Mouse (Mus musculus): Measurements from ENCODE around the gene Cpeb3. TPM values are rescaled to one million over a fixed set of nuclear protein-coding genes. Genes with fewer than 3 reads are reported as not detected.

Gene Cpeb3
- polyA plus RNA-seq, 1 experiment: 86.5 TPM

DNA sequence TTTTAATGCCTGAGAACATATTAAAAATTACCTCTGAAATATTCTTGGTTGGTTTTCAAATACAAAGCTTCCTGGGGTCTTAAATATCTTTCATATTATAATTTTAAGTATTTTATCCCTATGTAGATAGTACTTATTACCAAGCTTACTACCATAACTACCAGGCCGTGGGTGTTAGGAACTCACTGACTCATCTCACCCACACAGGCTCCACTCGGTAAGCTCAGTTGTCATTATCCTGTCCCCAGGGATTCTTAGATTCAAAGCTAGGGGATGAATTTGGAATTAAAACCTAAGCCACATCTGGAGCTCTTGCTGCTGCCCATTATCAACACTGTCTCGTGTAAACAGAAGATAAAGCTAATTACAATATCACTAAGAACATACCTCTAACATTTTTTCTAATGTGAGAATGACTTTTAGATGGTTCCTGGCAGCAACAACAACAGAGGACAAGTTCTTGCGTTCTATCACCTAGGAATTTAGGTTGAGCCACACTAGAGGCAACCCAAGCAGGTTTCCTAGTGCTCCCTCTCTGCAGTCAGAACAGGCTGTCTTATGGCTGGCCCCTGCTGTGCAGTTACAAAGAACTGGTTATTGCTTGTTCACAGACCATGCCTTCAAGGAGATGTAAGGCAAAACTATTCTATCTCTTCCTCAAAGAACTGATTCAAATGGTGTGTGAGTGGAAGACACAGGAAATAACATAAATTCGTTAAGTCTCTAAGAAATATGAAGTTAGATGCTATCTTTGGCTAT is 135.4 kb downstream of the Cpeb3 start:
- Histone ChIP-seq H3K27me3 (ENCODE audit: control insufficient read depth, insufficient read depth, low read length) (no peaks in the 10 kb centered on the region), H3K27ac (ENCODE audit: control insufficient read depth, insufficient read depth, low read depth, low read length) (no peak overlapping the region), H3K4me1 (ENCODE audit: control insufficient read depth, insufficient read depth, low read length) (peaks cover 1% of the 10 kb centered on the region), H3K4me3 (ENCODE audit: control insufficient read depth, low read depth, low read length) (no peak overlapping the region), H3K36me3 (ENCODE audit: control insufficient read depth, insufficient read depth, low read length) (no peaks in the 10 kb centered on the region)
- TF ChIP-seq POLR2A (IDR thresholded peaks at IDR 0.05; ENCODE audit: control insufficient read depth, low read depth, low read length) (no peak), CTCF (IDR thresholded peaks at IDR 0.05; ENCODE audit: control insufficient read depth, insufficient read depth, insufficient replicate concordance, low read depth, low read length) (no peak)

GRCm38 (mm10) chr19:37069243-37069642 is 139.2 kb downstream of the Cpeb3 start:
- Histone ChIP-seq H3K27ac (ENCODE audit: control insufficient read depth, insufficient read depth, low read depth, low read length) (no peak overlapping the region), H3K4me3 (ENCODE audit: control insufficient read depth, low read depth, low read length) (no peak overlapping the region), H3K4me1 (ENCODE audit: control insufficient read depth, insufficient read depth, low read length) (no peaks in the 10 kb centered on the region), H3K27me3 (ENCODE audit: control insufficient read depth, insufficient read depth, low read length) (no peaks in the 10 kb centered on the region), H3K36me3 (ENCODE audit: control insufficient read depth, insufficient read depth, low read length) (no peaks in the 10 kb centered on the region)
- TF ChIP-seq POLR2A (IDR thresholded peaks at IDR 0.05; ENCODE audit: control insufficient read depth, low read depth, low read length): no peak
- TF ChIP-seq CTCF (IDR thresholded peaks at IDR 0.05; ENCODE audit: control insufficient read depth, insufficient read depth, insufficient replicate concordance, low read depth, low read length): no peak

- Histone ChIP-seq H3K36me3 (ENCODE audit: control insufficient read depth, insufficient read depth, low read length) (no peaks in the 10 kb centered on the region), H3K4me1 (ENCODE audit: control insufficient read depth, insufficient read depth, low read length) (no peaks in the 10 kb centered on the region), H3K27ac (ENCODE audit: control insufficient read depth, insufficient read depth, low read depth, low read length) (no peak overlapping the region), H3K27me3 (ENCODE audit: control insufficient read depth, insufficient read depth, low read length) (no peaks in the 10 kb centered on the region), H3K4me3 (ENCODE audit: control insufficient read depth, low read depth, low read length) (no peak overlapping the region)
- TF ChIP-seq CTCF (IDR thresholded peaks at IDR 0.05; ENCODE audit: control insufficient read depth, insufficient read depth, insufficient replicate concordance, low read depth, low read length) (no peak), POLR2A (IDR thresholded peaks at IDR 0.05; ENCODE audit: control insufficient read depth, low read depth, low read length) (no peak)
Observed at GRCm38 (mm10) chr19:37060078-37060477, 148.3 kb downstream of the Cpeb3 start.

DNA sequence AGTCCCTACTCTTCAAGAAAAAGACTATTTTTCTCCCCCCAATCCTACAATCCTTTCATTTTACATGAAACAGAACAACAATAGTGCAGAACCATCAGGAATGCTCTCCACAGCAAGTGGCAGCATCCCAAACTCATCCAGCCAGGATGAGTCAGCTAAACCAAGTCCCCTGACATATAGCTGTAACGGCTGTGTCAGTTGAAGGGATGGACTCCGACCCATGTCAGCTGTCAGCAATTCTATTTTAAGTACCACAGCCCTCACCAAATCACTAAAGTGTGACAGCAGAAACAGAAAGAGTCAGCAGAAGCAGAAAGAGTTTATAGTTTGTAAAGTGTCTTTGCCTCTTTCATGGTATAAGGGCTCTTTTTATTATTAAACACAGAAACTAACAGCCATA is 148.8 kb downstream of the Cpeb3 start:
- H3K27me3 ChIP-seq (ENCODE audit: control insufficient read depth, insufficient read depth, low read length): no peaks in the 10 kb centered on the region
- TF ChIP-seq CTCF (IDR thresholded peaks at IDR 0.05; ENCODE audit: control insufficient read depth, insufficient read depth, insufficient replicate concordance, low read depth, low read length) (no peak), POLR2A (IDR thresholded peaks at IDR 0.05; ENCODE audit: control insufficient read depth, low read depth, low read length) (no peak)
- H3K36me3 ChIP-seq (ENCODE audit: control insufficient read depth, insufficient read depth, low read length): no peaks in the 10 kb centered on the region
- no peak overlapping the region for H3K27ac ChIP-seq (ENCODE audit: control insufficient read depth, insufficient read depth, low read depth, low read length)
- no peak overlapping the region for H3K4me3 ChIP-seq (ENCODE audit: control insufficient read depth, low read depth, low read length)
- H3K4me1 ChIP-seq (ENCODE audit: control insufficient read depth, insufficient read depth, low read length): no peaks in the 10 kb centered on the region

DNA sequence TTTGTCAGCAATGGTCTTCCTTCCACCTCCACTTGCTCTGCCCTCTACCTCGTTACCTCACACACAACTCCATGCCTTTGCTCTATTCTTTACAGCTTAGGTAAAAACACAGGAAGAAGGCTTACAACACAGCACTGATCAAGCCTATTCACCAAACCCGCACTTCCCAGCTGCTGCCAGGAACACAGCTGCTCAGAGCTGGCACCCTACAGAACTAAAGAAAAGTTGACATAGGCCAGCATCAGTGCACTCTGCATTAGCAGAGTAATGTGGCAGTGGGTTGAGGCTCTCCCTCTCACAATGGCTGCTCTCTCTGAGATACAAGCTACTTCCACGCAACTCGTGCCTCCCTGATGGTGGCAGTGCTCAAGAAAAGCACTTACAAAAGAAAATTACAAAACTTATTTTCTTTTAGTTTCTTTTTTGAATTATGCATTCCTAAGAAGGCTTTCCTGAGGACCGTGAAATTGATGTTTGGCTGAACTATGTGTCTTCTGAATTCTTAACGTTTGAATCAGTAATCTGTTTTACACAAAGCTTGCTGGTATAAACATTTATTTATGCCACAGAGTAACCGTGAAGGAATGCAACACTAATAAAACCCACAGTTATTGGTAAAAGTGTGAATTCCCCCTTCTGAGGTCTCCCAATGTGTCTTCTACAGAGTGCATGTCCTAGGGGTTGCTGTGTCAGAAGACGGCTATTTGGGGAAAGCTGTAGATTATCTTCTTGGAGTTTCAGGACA is 151.1 kb downstream of the Cpeb3 start:
- no peaks in the 10 kb centered on the region for H3K36me3 ChIP-seq (ENCODE audit: control insufficient read depth, insufficient read depth, low read length)
- no peak overlapping the region for H3K4me3 ChIP-seq (ENCODE audit: control insufficient read depth, low read depth, low read length)
- H3K4me1 ChIP-seq (ENCODE audit: control insufficient read depth, insufficient read depth, low read length): no peaks in the 10 kb centered on the region
- H3K27me3 ChIP-seq (ENCODE audit: control insufficient read depth, insufficient read depth, low read length): no peaks in the 10 kb centered on the region
- TF ChIP-seq CTCF (IDR thresholded peaks at IDR 0.05; ENCODE audit: control insufficient read depth, insufficient read depth, insufficient replicate concordance, low read depth, low read length): no peak
- TF ChIP-seq POLR2A (IDR thresholded peaks at IDR 0.05; ENCODE audit: control insufficient read depth, low read depth, low read length): no peak
- no peak overlapping the region for H3K27ac ChIP-seq (ENCODE audit: control insufficient read depth, insufficient read depth, low read depth, low read length)

GRCm38 (mm10) chr19:37055976-37056556 is 152.3 kb downstream of the Cpeb3 start:
- no peak overlapping the region for H3K27ac ChIP-seq (ENCODE audit: control insufficient read depth, insufficient read depth, low read depth, low read length)
- H3K4me1 ChIP-seq (ENCODE audit: control insufficient read depth, insufficient read depth, low read length): no peaks in the 10 kb centered on the region
- H3K27me3 ChIP-seq (ENCODE audit: control insufficient read depth, insufficient read depth, low read length): no peaks in the 10 kb centered on the region
- TF ChIP-seq POLR2A (IDR thresholded peaks at IDR 0.05; ENCODE audit: control insufficient read depth, low read depth, low read length): no peak
- TF ChIP-seq CTCF (IDR thresholded peaks at IDR 0.05; ENCODE audit: control insufficient read depth, insufficient read depth, insufficient replicate concordance, low read depth, low read length): no peak
- no peak overlapping the region for H3K4me3 ChIP-seq (ENCODE audit: control insufficient read depth, low read depth, low read length)
- H3K36me3 ChIP-seq (ENCODE audit: control insufficient read depth, insufficient read depth, low read length): no peaks in the 10 kb centered on the region

- Histone ChIP-seq H3K36me3 (ENCODE audit: control insufficient read depth, insufficient read depth, low read length) (no peaks in the 10 kb centered on the region), H3K27ac (ENCODE audit: control insufficient read depth, insufficient read depth, low read depth, low read length) (no peak overlapping the region), H3K4me3 (ENCODE audit: control insufficient read depth, low read depth, low read length) (no peak overlapping the region), H3K4me1 (ENCODE audit: control insufficient read depth, insufficient read depth, low read length) (no peaks in the 10 kb centered on the region), H3K27me3 (ENCODE audit: control insufficient read depth, insufficient read depth, low read length) (no peaks in the 10 kb centered on the region)
- TF ChIP-seq CTCF (IDR thresholded peaks at IDR 0.05; ENCODE audit: control insufficient read depth, insufficient read depth, insufficient replicate concordance, low read depth, low read length) (no peak), POLR2A (IDR thresholded peaks at IDR 0.05; ENCODE audit: control insufficient read depth, low read depth, low read length) (no peak)
Observed at GRCm38 (mm10) chr19:37050643-37051345, 157.6 kb downstream of the Cpeb3 start.
